Mouse (Mus musculus) forebrain, embryonic 14.5 days (tissue): ENCODE data around the gene Cd300lf. TPM values are rescaled to one million over a fixed set of nuclear protein-coding genes. Genes with fewer than 3 reads are reported as not detected.
A peak's percentile ranks its signal among the peaks of the same experiment; 100 is the strongest.

ENCODE experiments used
- ATAC-seq: fragments of 200-750 bp; cut with Nextera tagmentation; 2 replicates; pipeline ENCODE4 v1.8.0; 2017; ENCODE audit warnings: mild to moderate bottlenecking, moderate library complexity
- DNase-seq: peaks from one replicate; pipeline ENCODE4 v3.0.0-alpha.2; 2015; ENCODE audit warnings: low spot score
- H3K27ac ChIP-seq: fragments of 300-500 bp; sonication (generic); 2 replicates; pipeline ENCODE4 v1.5.1; 2014; ENCODE audit warnings: low read depth, mild to moderate bottlenecking, control low read depth, low read length, moderate library complexity
- H3K27me3 ChIP-seq: fragments of 300-500 bp; sonication (generic); replicated peaks from 2 replicates; pipeline ENCODE4 v1.6.1; 2014; ENCODE audit warnings: low read length, control low read depth, mixed read lengths; ENCODE audit not compliant: control insufficient read depth, insufficient read depth
- H3K36me3 ChIP-seq: fragments of 300-500 bp; sonication (generic); 2 replicates; pipeline ENCODE4 v1.6.1; 2014; ENCODE audit warnings: low read length, control low read depth; ENCODE audit not compliant: control insufficient read depth, insufficient read depth
- H3K4me1 ChIP-seq: fragments of 300-500 bp; sonication (generic); 2 replicates; pipeline ENCODE4 v1.6.1; 2014; ENCODE audit warnings: antibody characterized with exemption, low read length, control low read depth; ENCODE audit not compliant: control insufficient read depth, insufficient read depth
- H3K4me2 ChIP-seq: fragments of 300-500 bp; sonication (generic); 2 replicates; pipeline ENCODE4 v1.6.1; 2014; ENCODE audit warnings: mild to moderate bottlenecking, control low read depth, low read length
- H3K4me3 ChIP-seq: fragments of 300-500 bp; sonication (generic); 2 replicates; pipeline ENCODE4 v1.5.1; 2014; ENCODE audit warnings: low read depth, low read length, control low read depth
- H3K9ac ChIP-seq: fragments of 300-500 bp; sonication (generic); 2 replicates; pipeline ENCODE4 v1.6.1; 2014; ENCODE audit warnings: mild to moderate bottlenecking, low read length, control low read depth, moderate library complexity
- H3K9me3 ChIP-seq: fragments of 300-500 bp; sonication (generic); replicated peaks from 2 replicates; pipeline ENCODE4 v1.6.1; 2016; ENCODE audit warnings: low read length, control low read depth, mixed read lengths; ENCODE audit not compliant: control insufficient read depth
- WGBS: fragments of 180-500 bp; shearing (Covaris S2); extraction: QIAGEN DNeasy Blood & Tissue Kit; methylation state at CpG from one replicate; pipeline ENCODE4 v1.1.7; 2014; 5-methylcytosine and 5-hydroxymethylcytosine counted together
- polyA plus RNA-seq: library from polyadenylated mRNA; unstranded; fragments of >200 nt; fragmentation: Nextera tagmentation; extraction: Ambion mirVana; gene quantifications from 2 replicates; pipeline ENCODE4 v1.2.1, GENCODE M21; 2014

Cd300lf gene
- polyA plus RNA-seq, 1 experiment from 2014 or later, result not detected

GRCm38 (mm10) chr11:115153699-115154292, 20.0 kb upstream of the Cd300lf start:
- Histone ChIP-seq H3K9ac (peak overlapping the region; percentile 17; the same call in 1 of the 2 replicates), H3K27me3 (peaks cover 24% of the 10 kb centered on the region)

DNA sequence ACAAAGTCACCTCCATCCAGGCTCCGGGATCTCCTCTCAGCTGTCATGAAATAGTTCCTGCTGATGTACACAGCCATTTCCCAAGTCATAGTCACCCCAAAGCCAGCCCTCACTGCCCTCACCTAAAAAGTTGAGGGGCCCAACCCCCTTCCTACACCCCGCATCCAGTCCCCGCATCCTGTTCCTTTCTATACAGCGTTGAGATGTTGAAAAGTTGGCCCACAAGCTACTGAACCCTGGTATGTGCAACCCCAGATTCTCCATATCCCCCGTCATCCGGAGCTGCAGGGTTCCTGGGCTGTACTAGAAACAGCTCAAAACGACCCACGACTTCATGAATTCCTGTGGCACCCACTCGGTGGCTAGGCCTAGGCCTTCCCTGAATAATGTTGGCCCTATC, 19.3 kb upstream of the Cd300lf start:
- H3K27me3 ChIP-seq, result peaks cover 24% of the 10 kb centered on the region
- no peaks in the 10 kb centered on the region for H3K9me3 ChIP-seq

More at GRCm38 (mm10) chr11:115153699-115154292, 20.0 kb upstream of the Cd300lf start:
- ATAC-seq (peak; percentile 50), DNase-seq (peak; percentile 54)
- no peaks in the 10 kb centered on the region for H3K9me3 ChIP-seq
- under 1% methylated on average over 35 of the region's 35 CpGs for WGBS
- H3K4me2 ChIP-seq, result peak overlapping the region; percentile 42
- no peaks in the 10 kb centered on the region for H3K36me3 ChIP-seq
- peak overlapping the region; percentile 17 for H3K4me3 ChIP-seq
- H3K27ac ChIP-seq, result no peak overlapping the region
- no peaks in the 10 kb centered on the region for H3K4me1 ChIP-seq

GRCm38 (mm10) chr11:115151755-115152429, 18.1 kb upstream of the Cd300lf start:
- H3K4me1 ChIP-seq, result no peaks in the 10 kb centered on the region
- H3K9me3 ChIP-seq, result no peaks in the 10 kb centered on the region
- no peak overlapping the region for H3K27ac ChIP-seq
- WGBS, result 3% methylated on average over 15 of the region's 15 CpGs
- H3K4me3 ChIP-seq, result peak overlapping the region; percentile 20
- ATAC-seq, result peak; percentile 87
- peak overlapping the region; percentile 50; the same call in 1 of the 2 replicates for H3K9ac ChIP-seq
- DNase-seq, result peak; percentile 91
- peaks cover 24% of the 10 kb centered on the region for H3K27me3 ChIP-seq
- H3K4me2 ChIP-seq, result peak overlapping the region; percentile 50
- H3K36me3 ChIP-seq, result no peaks in the 10 kb centered on the region

More for the DNA sequence above, 19.3 kb upstream of the Cd300lf start:
- H3K27ac ChIP-seq, result no peak overlapping the region
- no peak for DNase-seq
- H3K4me2 ChIP-seq, result no peak overlapping the region
- no peak for ATAC-seq
- H3K4me1 ChIP-seq, result no peaks in the 10 kb centered on the region
- WGBS, result 80% methylated on average over 9 of the region's 9 CpGs
- H3K4me3 ChIP-seq, result no peak overlapping the region
- no peaks in the 10 kb centered on the region for H3K36me3 ChIP-seq
- H3K9ac ChIP-seq, result no peak overlapping the region

- Histone ChIP-seq H3K9me3 (no peaks in the 10 kb centered on the region), H3K4me1 (no peaks in the 10 kb centered on the region), H3K27ac (no peak overlapping the region), H3K36me3 (no peaks in the 10 kb centered on the region), H3K4me2 (no peak overlapping the region), H3K27me3 (peaks cover 24% of the 10 kb centered on the region), H3K4me3 (no peak overlapping the region), H3K9ac (no peak overlapping the region)
- 85% methylated on average over 6 of the region's 6 CpGs for WGBS
- ATAC-seq (no peak), DNase-seq (no peak)
These were observed 17.0 kb upstream of the Cd300lf start for GRCm38 (mm10) chr11:115150741-115151254.

DNA sequence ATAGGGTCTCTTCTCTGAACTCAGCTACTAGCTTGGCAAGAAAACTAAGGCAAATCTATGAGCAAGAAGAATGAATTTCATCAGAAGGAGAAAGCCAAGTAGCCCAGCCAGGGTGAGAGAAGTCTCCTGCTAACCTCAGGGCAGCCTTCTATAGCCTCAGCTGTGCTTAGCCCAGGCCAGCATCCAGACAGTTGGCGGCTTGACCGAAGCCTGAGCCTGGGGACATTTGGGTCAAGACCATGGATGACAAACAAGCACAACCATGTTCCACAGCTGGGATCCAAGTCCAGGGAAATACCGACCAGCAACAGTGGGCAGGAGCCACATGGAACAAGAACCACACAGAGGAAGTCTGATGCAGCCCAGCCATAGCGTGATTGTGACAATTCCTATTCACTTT, 14.0 kb upstream of the Cd300lf start:
- Histone ChIP-seq H3K36me3 (no peaks in the 10 kb centered on the region), H3K4me3 (no peak overlapping the region), H3K27ac (no peak overlapping the region), H3K9me3 (no peaks in the 10 kb centered on the region), H3K4me2 (no peak overlapping the region), H3K27me3 (no peaks in the 10 kb centered on the region), H3K4me1 (no peaks in the 10 kb centered on the region), H3K9ac (no peak overlapping the region)
- WGBS, result 84% methylated on average over 4 of the region's 4 CpGs
- no peak for DNase-seq
- no peak for ATAC-seq

DNA sequence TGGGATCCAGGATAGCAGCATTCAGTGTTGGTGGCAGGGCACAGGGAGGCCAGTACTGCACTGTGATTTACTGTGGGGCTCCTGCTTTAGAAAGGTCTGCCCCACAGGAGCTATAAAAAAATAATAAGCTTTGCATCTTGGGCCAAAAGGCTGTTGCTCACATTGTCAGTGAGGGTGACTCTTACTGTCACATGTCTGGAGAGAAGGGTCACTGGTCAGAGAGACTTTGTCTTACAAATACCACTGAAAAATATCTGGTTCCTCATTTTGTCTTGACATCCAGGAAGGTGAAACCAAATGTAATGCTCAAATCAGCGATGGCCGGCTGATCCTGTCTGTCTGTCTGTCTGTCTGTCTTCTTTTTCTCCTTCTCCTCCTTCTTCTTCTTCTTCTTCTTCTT, 8.2 kb upstream of the Cd300lf start:
- no peak for ATAC-seq
- Histone ChIP-seq H3K9ac (no peak overlapping the region), H3K9me3 (no peaks in the 10 kb centered on the region), H3K4me3 (no peak overlapping the region), H3K27me3 (no peaks in the 10 kb centered on the region), H3K27ac (no peak overlapping the region), H3K36me3 (no peaks in the 10 kb centered on the region), H3K4me2 (no peak overlapping the region), H3K4me1 (no peaks in the 10 kb centered on the region)
- DNase-seq, result no peak
- WGBS, result 87% methylated on average over 2 of the region's 2 CpGs

DNA sequence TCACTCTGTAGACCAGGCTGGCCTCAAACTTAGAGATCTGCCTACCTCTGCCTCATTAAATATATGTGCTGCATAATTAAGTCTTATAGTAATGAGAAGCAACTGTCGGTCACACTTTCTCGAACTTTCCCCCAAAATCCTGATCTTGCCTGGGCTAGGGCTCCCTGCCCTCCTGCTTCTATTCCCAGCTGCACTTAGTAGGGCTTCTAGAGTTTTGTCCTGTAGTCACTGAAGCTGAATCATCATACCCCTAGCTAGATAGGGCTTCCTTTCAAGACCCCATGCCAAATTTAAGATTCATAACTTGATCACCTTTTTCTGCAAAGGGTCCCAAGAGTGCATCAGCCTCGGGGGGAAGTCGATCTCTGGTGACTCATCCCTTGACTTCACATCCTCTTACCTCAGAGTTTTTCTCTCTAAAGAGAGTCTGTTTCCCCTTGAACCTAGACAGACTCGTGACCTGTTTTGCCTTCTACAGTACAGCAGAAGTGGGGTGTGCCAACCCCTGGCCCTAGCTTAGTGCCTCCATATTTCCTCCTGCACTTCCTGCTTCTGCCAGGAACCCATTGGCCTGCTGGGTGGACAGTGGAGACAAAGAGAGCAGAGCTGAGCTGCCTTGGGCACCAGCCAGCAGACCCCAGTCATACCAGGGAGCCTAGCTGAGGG, 4.9 kb upstream of the Cd300lf start:
- no peak overlapping the region for H3K9ac ChIP-seq
- no peak overlapping the region for H3K4me3 ChIP-seq
- no peaks in the 10 kb centered on the region for H3K9me3 ChIP-seq
- DNase-seq, result no peak
- no peak for ATAC-seq
- no peaks in the 10 kb centered on the region for H3K4me1 ChIP-seq
- 87% methylated on average over 5 of the region's 5 CpGs for WGBS
- no peak overlapping the region for H3K4me2 ChIP-seq
- H3K27ac ChIP-seq, result no peak overlapping the region
- H3K36me3 ChIP-seq, result no peaks in the 10 kb centered on the region
- no peaks in the 10 kb centered on the region for H3K27me3 ChIP-seq

- Histone ChIP-seq H3K36me3 (no peaks in the 10 kb centered on the region), H3K4me3 (no peak overlapping the region), H3K4me1 (no peaks in the 10 kb centered on the region), H3K27me3 (no peaks in the 10 kb centered on the region), H3K9me3 (no peaks in the 10 kb centered on the region), H3K4me2 (no peak overlapping the region), H3K27ac (no peak overlapping the region), H3K9ac (no peak overlapping the region)
- ATAC-seq (no peak), DNase-seq (no peak)
- WGBS, result 85% methylated on average over 8 of the region's 8 CpGs
These were observed 1.9 kb downstream of the Cd300lf start for GRCm38 (mm10) chr11:115131768-115132381.
